Mouse (Mus musculus) heart, embryonic 12.5 days (tissue): Measurements from ENCODE around the gene Kdm4c. TPM values are rescaled to one million over a fixed set of nuclear protein-coding genes. Genes with fewer than 3 reads are reported as not detected.

Source experiments
- ATAC-seq: fragments of 200-750 bp; cut with Nextera tagmentation; 2 replicates; pipeline ENCODE4 v1.8.0; 2017; ENCODE audit warnings: moderate TSS enrichment, moderate library complexity; ENCODE audit not compliant: insufficient number of reproducible peaks, low FRiP score
- H3K27ac ChIP-seq: fragments of 300-500 bp; sonication (generic); 2 replicates; pipeline ENCODE4 v1.5.1; 2016; ENCODE audit warnings: mild to moderate bottlenecking, moderate library complexity; ENCODE audit not compliant: poor library complexity, severe bottlenecking
- H3K27me3 ChIP-seq: fragments of 300-500 bp; sonication (generic); replicated peaks from 2 replicates; pipeline ENCODE4 v1.6.1; 2016; ENCODE audit warnings: mild to moderate bottlenecking, moderate library complexity
- H3K36me3 ChIP-seq: fragments of 300-500 bp; sonication (generic); 2 replicates; pipeline ENCODE4 v1.6.1; 2016; ENCODE audit warnings: mild to moderate bottlenecking, moderate library complexity
- H3K4me1 ChIP-seq: fragments of 300-500 bp; sonication (generic); replicated peaks from 2 replicates; pipeline ENCODE4 v1.6.1; 2016; ENCODE audit warnings: mild to moderate bottlenecking
- H3K4me2 ChIP-seq: fragments of 300-500 bp; sonication (generic); 2 replicates; pipeline ENCODE4 v1.6.1; 2016; ENCODE audit warnings: mild to moderate bottlenecking, moderate library complexity
- H3K4me3 ChIP-seq: fragments of 300-500 bp; sonication (generic); 2 replicates; pipeline ENCODE4 v1.5.1; 2016; ENCODE audit warnings: mild to moderate bottlenecking
- H3K9ac ChIP-seq: fragments of 300-500 bp; sonication (generic); 2 replicates; pipeline ENCODE4 v1.6.1; 2016; ENCODE audit warnings: mild to moderate bottlenecking, moderate library complexity
- H3K9me3 ChIP-seq: fragments of 300-500 bp; sonication (generic); replicated peaks from 2 replicates; pipeline ENCODE4 v1.6.1; 2016; ENCODE audit warnings: mild to moderate bottlenecking, moderate library complexity
- WGBS: fragments of 180-500 bp; shearing (Covaris S2); methylation state at CpG from one replicate; pipeline ENCODE4 v1.1.7; 2016; 5-methylcytosine and 5-hydroxymethylcytosine counted together
- polyA plus RNA-seq: library from polyadenylated mRNA; unstranded; fragments of >200 nt; fragmentation: Nextera tagmentation; extraction: Ambion mirVana; gene quantifications from 2 replicates; pipeline ENCODE4 v1.2.1, GENCODE M21; 2016

The Kdm4c gene
- polyA plus RNA-seq, 1 experiment from 2014 or later: 13.5 TPM

DNA sequence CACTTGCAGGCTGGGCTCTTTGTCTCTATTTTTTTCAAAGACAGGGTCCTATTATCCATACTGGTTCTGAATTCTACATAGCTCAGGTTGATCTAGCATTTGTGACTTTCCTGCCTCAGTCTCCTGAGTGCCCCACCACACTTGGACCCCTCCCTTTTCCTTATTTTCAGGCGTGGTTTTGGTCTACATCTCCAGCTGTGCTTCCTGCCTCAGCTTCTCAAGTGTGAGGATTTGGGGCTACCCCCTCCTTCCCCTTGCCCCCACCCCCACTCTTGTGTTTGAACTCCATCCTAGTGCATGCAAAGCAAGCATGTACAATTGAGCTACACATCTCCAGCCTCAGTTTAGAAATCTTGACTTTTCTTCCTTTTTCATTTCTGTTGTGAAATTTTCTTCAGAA, 16.2 kb downstream of the Kdm4c start:
- Histone ChIP-seq H3K27me3 (no peaks in the 10 kb centered on the region), H3K4me3 (no peak overlapping the region), H3K4me1 (peaks cover 8% of the 10 kb centered on the region), H3K36me3 (peaks cover under 1% of the 10 kb centered on the region; the same call in 1 of the 2 replicates), H3K9ac (no peak overlapping the region), H3K27ac (no peak overlapping the region), H3K9me3 (no peaks in the 10 kb centered on the region), H3K4me2 (no peak overlapping the region)
- ATAC-seq: no peak
- 45% methylated on average over 1 of the region's 1 CpGs for WGBS

DNA sequence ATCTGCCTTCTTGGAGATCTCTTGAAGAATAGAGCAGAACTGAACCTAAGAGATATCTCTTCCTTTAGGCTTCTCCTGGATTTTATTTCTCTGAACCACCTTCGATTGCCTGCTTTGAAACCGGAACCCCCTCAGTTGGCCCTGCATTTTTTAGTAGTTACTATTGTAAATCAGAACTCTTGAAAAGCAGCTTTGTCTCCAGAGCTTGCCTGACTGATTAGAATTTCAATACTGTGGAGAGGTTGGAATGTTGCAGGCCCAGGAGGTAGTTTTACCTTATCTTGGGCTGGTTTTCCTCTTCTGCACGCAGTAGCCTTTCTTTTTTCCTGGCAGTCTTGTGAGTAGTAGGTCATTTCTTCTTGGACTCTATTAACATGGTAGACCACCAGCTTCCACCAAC, 17.0 kb downstream of the Kdm4c start:
- H3K4me1 ChIP-seq: peaks cover 8% of the 10 kb centered on the region

DNA sequence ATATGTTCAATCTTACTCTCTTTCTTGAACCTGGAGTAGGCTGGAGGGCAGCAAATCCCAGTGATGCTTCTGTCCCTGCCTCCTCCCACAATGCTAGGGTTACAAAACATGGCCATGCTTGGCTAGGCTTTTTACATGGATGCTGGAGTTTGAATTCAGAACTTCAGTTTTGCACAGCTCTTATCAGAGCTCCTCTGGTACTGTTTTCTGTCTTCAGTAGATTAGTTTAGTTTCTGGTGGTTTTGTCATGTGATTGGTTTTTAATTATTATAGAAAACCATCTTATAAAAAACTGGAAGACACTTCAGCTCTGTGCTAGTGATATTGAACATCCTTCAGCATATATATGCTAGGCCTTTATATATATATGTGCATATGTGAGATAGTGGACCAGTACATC, 19.6 kb downstream of the Kdm4c start:
- Histone ChIP-seq H3K4me1 (peaks cover 8% of the 10 kb centered on the region), H3K4me3 (no peak overlapping the region), H3K27ac (no peak overlapping the region), H3K9ac (no peak overlapping the region), H3K27me3 (no peaks in the 10 kb centered on the region), H3K4me2 (no peak overlapping the region), H3K9me3 (no peaks in the 10 kb centered on the region), H3K36me3 (peaks cover 13% of the 10 kb centered on the region; the same call in 1 of the 2 replicates)
- ATAC-seq: no peak

More for the DNA sequence above, 17.0 kb downstream of the Kdm4c start:
- no peak for ATAC-seq
- no peak overlapping the region for H3K4me2 ChIP-seq
- H3K36me3 ChIP-seq: peaks cover 8% of the 10 kb centered on the region; the same call in 1 of the 2 replicates
- no peaks in the 10 kb centered on the region for H3K27me3 ChIP-seq
- H3K9ac ChIP-seq: no peak overlapping the region
- no peaks in the 10 kb centered on the region for H3K9me3 ChIP-seq
- H3K4me3 ChIP-seq: no peak overlapping the region
- WGBS: 33% methylated on average over 3 of the region's 3 CpGs
- H3K27ac ChIP-seq: no peak overlapping the region

DNA sequence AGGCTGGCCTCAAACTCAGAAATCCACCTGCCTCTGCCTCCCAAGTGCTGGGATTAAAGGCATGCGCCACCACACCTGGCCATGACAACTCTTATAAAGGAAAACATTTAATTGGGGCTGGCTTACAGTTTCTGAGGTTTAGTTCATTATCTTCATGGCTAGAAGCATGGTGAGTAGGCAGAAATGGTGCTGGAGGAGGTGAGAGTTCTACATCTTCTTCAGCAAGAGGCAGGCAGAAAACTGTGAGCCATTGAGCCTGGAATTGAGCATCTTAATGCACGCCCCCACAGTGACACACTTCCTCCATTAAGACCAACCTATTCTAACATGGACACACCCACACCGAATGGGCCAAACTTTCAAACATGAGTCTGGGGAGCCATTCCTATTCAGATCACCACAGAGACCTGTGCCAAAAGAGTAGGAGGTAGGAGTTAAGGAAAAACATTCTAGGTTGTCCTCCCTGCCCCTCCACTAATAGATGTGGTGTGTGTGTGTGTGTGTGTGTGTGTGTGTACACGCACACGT, 22.2 kb downstream of the Kdm4c start:
- no peak overlapping the region for H3K4me2 ChIP-seq
- H3K4me1 ChIP-seq: peaks cover 1% of the 10 kb centered on the region
- H3K36me3 ChIP-seq: peaks cover 18% of the 10 kb centered on the region; the same call in 1 of the 2 replicates
- H3K9ac ChIP-seq: no peak overlapping the region
- no peak overlapping the region for H3K27ac ChIP-seq
- H3K27me3 ChIP-seq: no peaks in the 10 kb centered on the region
- WGBS: 93% methylated on average over 5 of the region's 5 CpGs
- no peak overlapping the region for H3K4me3 ChIP-seq
- H3K9me3 ChIP-seq: no peaks in the 10 kb centered on the region
- no peak for ATAC-seq

DNA sequence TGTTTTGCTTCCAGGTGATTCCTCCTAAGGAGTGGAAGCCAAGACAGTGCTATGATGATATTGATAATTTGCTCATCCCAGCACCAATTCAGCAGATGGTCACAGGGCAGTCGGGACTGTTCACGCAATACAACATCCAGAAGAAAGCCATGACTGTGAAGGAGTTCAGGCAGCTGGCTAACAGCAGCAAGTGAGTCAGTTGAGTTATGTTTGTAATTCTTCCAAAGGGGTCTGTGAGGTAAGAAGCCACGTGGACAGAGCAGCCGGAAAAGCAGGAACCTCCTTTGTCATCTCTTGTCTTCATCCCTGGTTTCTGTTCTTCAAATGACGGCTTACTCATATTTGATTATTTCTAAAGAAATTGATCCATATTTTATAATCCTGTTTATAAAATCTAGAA, 28.9 kb downstream of the Kdm4c start:
- Histone ChIP-seq H3K9ac (no peak overlapping the region), H3K9me3 (no peaks in the 10 kb centered on the region), H3K27me3 (no peaks in the 10 kb centered on the region), H3K27ac (no peak overlapping the region), H3K4me3 (no peak overlapping the region), H3K4me1 (no peaks in the 10 kb centered on the region), H3K36me3 (peaks cover 22% of the 10 kb centered on the region), H3K4me2 (no peak overlapping the region)
- ATAC-seq: no peak
- WGBS: 89% methylated on average over 5 of the region's 5 CpGs

DNA sequence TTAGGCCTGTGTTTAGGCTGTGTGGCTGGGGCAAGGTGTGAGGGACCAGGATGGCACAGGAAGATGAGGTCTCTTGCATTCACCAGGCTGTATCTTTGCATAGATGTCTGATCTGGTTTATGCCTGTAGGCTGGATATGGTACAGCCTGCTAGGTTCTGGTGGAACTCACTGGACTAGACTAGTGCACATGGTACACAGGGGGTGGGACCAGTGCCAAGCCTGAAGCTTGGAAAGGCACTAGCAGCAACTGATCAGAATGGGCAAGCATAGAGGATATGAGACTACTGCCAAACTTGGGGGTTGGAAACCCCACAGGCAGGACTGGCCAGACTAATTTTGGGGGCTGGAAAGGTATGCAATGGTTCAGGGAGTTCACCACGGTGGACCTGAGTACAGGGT, 35.2 kb downstream of the Kdm4c start:
- Histone ChIP-seq H3K4me1 (no peaks in the 10 kb centered on the region), H3K9ac (no peak overlapping the region), H3K4me3 (no peak overlapping the region), H3K27ac (no peak overlapping the region), H3K9me3 (no peaks in the 10 kb centered on the region), H3K4me2 (no peak overlapping the region), H3K27me3 (no peaks in the 10 kb centered on the region), H3K36me3 (peaks cover 8% of the 10 kb centered on the region)
- 80% methylated on average over 1 of the region's 1 CpGs for WGBS
- no peak for ATAC-seq

DNA sequence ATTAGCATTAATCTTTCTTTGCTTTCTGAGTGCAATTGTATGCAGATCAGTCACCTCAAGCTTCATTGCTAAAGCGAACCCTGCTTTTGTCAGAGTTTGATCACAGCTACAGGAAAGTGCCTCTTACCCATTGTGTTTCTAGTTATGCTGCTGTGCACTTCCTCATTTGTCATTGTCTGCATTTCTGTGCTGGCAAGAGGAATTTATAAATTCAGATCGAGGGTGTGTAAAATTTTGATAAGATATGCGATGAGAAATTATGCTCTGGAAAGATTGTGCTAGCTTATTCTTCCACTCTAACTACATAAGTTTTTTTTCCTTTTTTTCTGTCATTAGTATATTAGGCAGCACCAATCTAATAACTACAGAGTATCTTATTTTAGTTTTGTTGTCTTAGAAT, 37.9 kb downstream of the Kdm4c start:
- WGBS: 78% methylated on average over 3 of the region's 3 CpGs
- no peaks in the 10 kb centered on the region for H3K4me1 ChIP-seq
- no peak overlapping the region for H3K4me2 ChIP-seq
- H3K9ac ChIP-seq: no peak overlapping the region
- H3K4me3 ChIP-seq: no peak overlapping the region
- ATAC-seq: no peak
- no peaks in the 10 kb centered on the region for H3K9me3 ChIP-seq
- peaks cover 8% of the 10 kb centered on the region for H3K36me3 ChIP-seq
- H3K27ac ChIP-seq: no peak overlapping the region
- H3K27me3 ChIP-seq: no peaks in the 10 kb centered on the region

DNA sequence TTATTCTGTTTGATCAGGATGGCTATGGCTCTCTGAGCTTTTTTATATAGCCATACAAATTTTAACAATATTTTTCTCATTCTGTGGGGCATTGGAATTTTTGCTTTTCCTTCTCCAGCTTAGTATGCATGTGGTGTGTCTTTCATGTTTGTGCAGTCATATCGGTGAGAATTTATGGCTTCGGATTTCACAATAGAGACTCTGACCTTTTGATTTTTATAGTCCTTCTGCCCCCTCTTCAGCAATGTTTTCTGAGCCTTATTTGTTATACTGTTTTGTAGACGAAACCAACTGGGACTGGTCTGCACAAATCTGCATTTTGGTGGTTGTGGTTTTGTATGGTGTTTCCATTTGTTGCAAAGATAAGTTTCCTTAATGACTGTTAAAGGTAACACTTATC, 45.6 kb downstream of the Kdm4c start:
- Histone ChIP-seq H3K9ac (no peak overlapping the region), H3K4me2 (no peak overlapping the region), H3K27ac (no peak overlapping the region), H3K9me3 (no peaks in the 10 kb centered on the region), H3K36me3 (peaks cover 3% of the 10 kb centered on the region; the same call in 1 of the 2 replicates), H3K4me1 (no peaks in the 10 kb centered on the region), H3K4me3 (no peak overlapping the region), H3K27me3 (no peaks in the 10 kb centered on the region)
- 88% methylated on average over 3 of the region's 3 CpGs for WGBS
- ATAC-seq: no peak

DNA sequence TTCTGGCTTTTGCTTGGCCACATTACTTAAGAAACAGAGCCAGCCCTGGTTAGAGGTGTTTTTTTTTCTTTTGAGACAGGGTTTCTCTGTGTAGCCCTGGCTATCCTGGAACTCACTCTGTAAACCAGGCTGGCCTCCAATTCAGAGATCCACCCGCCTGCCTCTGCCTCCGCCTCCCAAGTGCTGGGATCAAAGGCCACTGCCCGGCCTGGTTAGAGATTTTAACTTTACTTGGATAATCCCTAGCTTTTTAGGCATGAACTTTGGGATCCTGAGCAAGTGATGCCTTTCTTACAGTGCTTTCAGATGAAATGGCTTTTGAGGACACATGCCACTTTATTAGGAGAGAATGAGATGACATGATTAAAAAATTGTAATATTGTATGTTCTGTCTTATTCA, 52.4 kb downstream of the Kdm4c start:
- Histone ChIP-seq H3K27ac (no peak overlapping the region), H3K4me1 (no peaks in the 10 kb centered on the region), H3K4me3 (no peak overlapping the region), H3K36me3 (peaks cover 9% of the 10 kb centered on the region), H3K9me3 (no peaks in the 10 kb centered on the region), H3K27me3 (no peaks in the 10 kb centered on the region), H3K9ac (no peak overlapping the region), H3K4me2 (no peak overlapping the region)
- ATAC-seq: no peak
- WGBS: 86% methylated on average over 3 of the region's 3 CpGs

DNA sequence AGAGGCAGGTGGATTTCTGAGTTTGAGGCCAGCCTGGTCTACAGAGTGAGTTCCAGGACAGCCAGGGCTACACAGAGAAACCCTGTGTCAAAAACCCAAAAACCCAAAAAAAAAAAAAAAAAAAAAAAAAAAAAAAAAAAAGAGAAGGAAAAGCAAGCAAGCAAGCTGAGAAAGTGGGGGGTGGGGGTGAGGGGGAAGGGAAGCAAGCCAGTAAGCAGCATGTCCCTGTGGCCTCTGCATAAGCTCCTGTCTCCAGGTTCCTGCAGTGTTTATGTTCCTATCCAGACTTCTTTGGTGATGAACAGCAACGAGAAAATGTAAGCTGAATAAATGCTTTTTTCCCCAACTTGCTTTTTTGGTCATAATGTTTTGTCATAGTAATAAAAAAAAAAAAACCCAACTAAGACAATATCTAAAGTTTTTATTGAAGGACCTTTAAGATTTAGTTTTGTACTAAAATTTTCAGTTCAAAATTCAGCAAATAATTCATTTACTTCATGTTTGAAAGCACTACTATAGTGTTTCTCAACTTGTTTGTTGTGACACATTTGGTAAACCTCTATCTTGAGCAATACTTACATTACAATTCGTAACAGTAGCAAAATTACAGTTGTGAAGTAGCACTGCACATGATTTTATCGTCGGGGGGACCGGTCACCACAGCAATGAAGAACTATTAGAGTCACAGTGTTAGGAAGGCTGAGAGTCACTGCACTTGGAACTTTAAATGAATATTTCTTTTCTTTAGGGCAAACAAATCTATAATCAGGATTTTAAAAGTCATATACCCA, 63.2 kb downstream of the Kdm4c start:
- no peaks in the 10 kb centered on the region for H3K27me3 ChIP-seq
- WGBS: 92% methylated on average over 5 of the region's 5 CpGs
- ATAC-seq: no peak
- no peaks in the 10 kb centered on the region for H3K4me1 ChIP-seq
- no peaks in the 10 kb centered on the region for H3K9me3 ChIP-seq
- no peak overlapping the region for H3K27ac ChIP-seq
- H3K36me3 ChIP-seq: 0 out of 2 replicates have a peak, but pooled peaks cover 3% of the 10 kb centered on the region
- no peak overlapping the region for H3K9ac ChIP-seq
- H3K4me3 ChIP-seq: no peak overlapping the region
- H3K4me2 ChIP-seq: no peak overlapping the region

DNA sequence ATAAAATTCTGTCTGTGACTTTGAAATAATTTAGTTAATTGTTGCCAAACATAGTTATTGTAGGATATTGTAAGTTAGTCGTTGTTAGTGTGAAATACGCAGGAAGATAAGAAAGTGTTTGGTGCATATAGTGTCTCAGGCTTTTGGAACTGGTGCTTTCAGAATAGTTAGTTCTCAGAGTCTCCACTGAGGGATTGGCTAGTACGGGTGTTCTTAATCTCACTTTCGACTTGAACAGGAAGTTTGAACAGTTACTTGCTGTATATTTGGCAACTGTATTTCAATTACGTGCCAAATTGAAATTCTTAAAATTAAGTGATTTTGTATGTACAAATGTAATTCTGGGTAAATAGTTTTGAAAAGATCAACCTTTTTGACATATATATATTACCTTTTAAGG, 68.8 kb downstream of the Kdm4c start:
- WGBS: 86% methylated on average over 5 of the region's 5 CpGs
- no peak for ATAC-seq
- H3K4me1 ChIP-seq: no peaks in the 10 kb centered on the region
- no peak overlapping the region for H3K9ac ChIP-seq
- H3K4me2 ChIP-seq: no peak overlapping the region
- H3K9me3 ChIP-seq: no peaks in the 10 kb centered on the region
- no peak overlapping the region for H3K27ac ChIP-seq
- no peak overlapping the region for H3K4me3 ChIP-seq
- peaks cover 16% of the 10 kb centered on the region for H3K36me3 ChIP-seq
- H3K27me3 ChIP-seq: no peaks in the 10 kb centered on the region

DNA sequence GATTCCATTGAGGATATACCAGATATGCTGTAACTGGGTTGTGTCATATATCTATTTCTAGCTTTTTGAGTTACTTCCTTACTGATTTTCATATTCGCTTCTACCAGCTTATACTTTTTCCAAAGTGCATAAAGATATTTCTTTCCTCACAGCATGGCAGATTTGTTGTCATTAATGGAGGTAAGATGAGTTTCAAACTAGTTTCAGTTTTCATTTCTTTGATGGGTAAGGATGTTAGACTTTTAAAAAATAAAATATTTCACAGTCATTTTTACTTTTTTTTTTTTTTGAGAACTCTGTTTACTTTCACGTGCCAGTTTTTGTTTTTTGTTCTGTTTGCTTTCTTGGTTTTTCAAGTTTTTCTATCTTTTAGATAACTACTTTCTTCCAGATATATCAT, 70.6 kb downstream of the Kdm4c start:
- H3K4me1 ChIP-seq: no peaks in the 10 kb centered on the region

More for the DNA sequence above, 70.6 kb downstream of the Kdm4c start:
- Histone ChIP-seq H3K27ac (no peak overlapping the region), H3K4me3 (no peak overlapping the region), H3K4me2 (no peak overlapping the region), H3K9ac (no peak overlapping the region), H3K36me3 (peaks cover 23% of the 10 kb centered on the region), H3K9me3 (no peaks in the 10 kb centered on the region), H3K27me3 (no peaks in the 10 kb centered on the region)
- no peak for ATAC-seq
- 94% methylated on average over 2 of the region's 2 CpGs for whole genome bisulfite sequencing
